Mouse (Mus musculus): Measurements from ENCODE around the gene Ptgis. TPM values are rescaled to one million over a fixed set of nuclear protein-coding genes. Genes with fewer than 3 reads are reported as not detected.
A peak's percentile ranks its signal among the peaks of the same experiment; 100 is the strongest.

Gene Ptgis
- polyA plus RNA-seq (2015; fragmentation: Nextera tagmentation; extraction: Ambion mirVana) = 17.7 and 18.7 TPM in 2 replicates

GRCm38 (mm10) chr2:167240008-167240964 is at the start of gene Ptgis:
TSS of gene Ptgis (minus strand) at chr2:167240604.
- 3% methylated on average over 44 of the region's 45 CpGs for WGBS
- Histone ChIP-seq H3K4me3 (replicated peaks; ENCODE audit: low read depth, low read length) (peak within 1 kb of the TSS; percentile 50), H3K27me3 (ENCODE audit: insufficient read depth, low read length) (peaks cover 7% of the 10 kb centered on the region; the same call in 1 of the 2 replicates), H3K27ac (peak within 1 kb of the TSS; percentile 11; the same call in 1 of the 2 replicates), H3K4me1 (replicated peaks; ENCODE audit: insufficient read depth, low read length) (no peaks in the 10 kb centered on the region), H3K9me3 (replicated peaks; ENCODE audit: low read length) (no peaks in the 10 kb centered on the region), H3K36me3 (ENCODE audit: insufficient read depth, low read length) (no peaks in the 10 kb centered on the region), H3K4me2 (ENCODE audit: low read length) (peak within 1 kb of the TSS; percentile 76), H3K9ac (ENCODE audit: low read depth, low read length) (peak within 1 kb of the TSS; percentile 65)
- TF ChIP-seq CTCF (IDR thresholded peaks at IDR 0.05; ENCODE audit: low read depth) = no peak
- ATAC-seq (replicated peaks; ENCODE audit: low FRiP score, low read depth) (peak; percentile 65; the same call in 1 of the 2 replicates), DNase-seq (ENCODE audit: low spot score) (peak; percentile 80)

GRCm38 (mm10) chr2:167281461-167281860 is 41.1 kb upstream of the Ptgis start:
- Histone ChIP-seq H3K4me2 (ENCODE audit: low read length) (no peak overlapping the region), H3K36me3 (ENCODE audit: insufficient read depth, low read length) (no peaks in the 10 kb centered on the region), H3K9me3 (replicated peaks; ENCODE audit: low read length) (no peaks in the 10 kb centered on the region), H3K27me3 (ENCODE audit: insufficient read depth, low read length) (no peaks in the 10 kb centered on the region), H3K4me1 (replicated peaks; ENCODE audit: insufficient read depth, low read length) (no peaks in the 10 kb centered on the region), H3K4me3 (replicated peaks; ENCODE audit: low read depth, low read length) (no peak overlapping the region), H3K27ac (no peak overlapping the region), H3K9ac (ENCODE audit: low read depth, low read length) (no peak overlapping the region)
- no peak for TF ChIP-seq CTCF (IDR thresholded peaks at IDR 0.05; ENCODE audit: low read depth)
- ATAC-seq (replicated peaks; ENCODE audit: low FRiP score, low read depth) (no peak), DNase-seq (ENCODE audit: low spot score) (no peak)
- WGBS = 91% methylated on average over 13 of the region's 13 CpGs

GRCm38 (mm10) chr2:167280986-167281310 is 40.5 kb upstream of the Ptgis start:
- ATAC-seq (replicated peaks; ENCODE audit: low FRiP score, low read depth) = peak; percentile 57; the same call in 1 of the 2 replicates
- Histone ChIP-seq H3K27ac (no peak overlapping the region), H3K36me3 (ENCODE audit: insufficient read depth, low read length) (no peaks in the 10 kb centered on the region), H3K9ac (ENCODE audit: low read depth, low read length) (no peak overlapping the region), H3K4me3 (replicated peaks; ENCODE audit: low read depth, low read length) (no peak overlapping the region), H3K4me1 (replicated peaks; ENCODE audit: insufficient read depth, low read length) (no peaks in the 10 kb centered on the region), H3K27me3 (ENCODE audit: insufficient read depth, low read length) (no peaks in the 10 kb centered on the region), H3K9me3 (replicated peaks; ENCODE audit: low read length) (no peaks in the 10 kb centered on the region), H3K4me2 (ENCODE audit: low read length) (no peak overlapping the region)
- TF ChIP-seq CTCF (IDR thresholded peaks at IDR 0.05; ENCODE audit: low read depth) = no peak
- WGBS = 89% methylated on average over 4 of the region's 4 CpGs
- no peak for DNase-seq (ENCODE audit: low spot score)

GRCm38 (mm10) chr2:167280090-167280985 is 39.9 kb upstream of the Ptgis start:
- Histone ChIP-seq H3K9ac (ENCODE audit: low read depth, low read length) (no peak overlapping the region), H3K27ac (no peak overlapping the region), H3K36me3 (ENCODE audit: insufficient read depth, low read length) (no peaks in the 10 kb centered on the region), H3K9me3 (replicated peaks; ENCODE audit: low read length) (no peaks in the 10 kb centered on the region), H3K4me3 (replicated peaks; ENCODE audit: low read depth, low read length) (no peak overlapping the region), H3K27me3 (ENCODE audit: insufficient read depth, low read length) (no peaks in the 10 kb centered on the region), H3K4me1 (replicated peaks; ENCODE audit: insufficient read depth, low read length) (no peaks in the 10 kb centered on the region), H3K4me2 (ENCODE audit: low read length) (no peak overlapping the region)
- ATAC-seq (replicated peaks; ENCODE audit: low FRiP score, low read depth) (peak; percentile 74; the same call in 1 of the 2 replicates), DNase-seq (ENCODE audit: low spot score) (peak; percentile 83)
- TF ChIP-seq CTCF (IDR thresholded peaks at IDR 0.05; ENCODE audit: low read depth) = peak; percentile 100
- WGBS = 44% methylated on average over 26 of the region's 26 CpGs

- DNase-seq (ENCODE audit: low spot score) (peak; percentile 79), ATAC-seq (replicated peaks; ENCODE audit: low FRiP score, low read depth) (peak; percentile 62)
- no peak overlapping the region for H3K4me2 ChIP-seq (ENCODE audit: low read length)
- H3K27ac ChIP-seq = no peak overlapping the region
- TF ChIP-seq CTCF (IDR thresholded peaks at IDR 0.05; ENCODE audit: low read depth) = peak; percentile 94
- H3K4me3 ChIP-seq (replicated peaks; ENCODE audit: low read depth, low read length) = no peak overlapping the region
- no peak overlapping the region for H3K9ac ChIP-seq (ENCODE audit: low read depth, low read length)
- no peaks in the 10 kb centered on the region for H3K36me3 ChIP-seq (ENCODE audit: insufficient read depth, low read length)
- no peaks in the 10 kb centered on the region for H3K4me1 ChIP-seq (replicated peaks; ENCODE audit: insufficient read depth, low read length)
- 58% methylated on average over 17 of the region's 17 CpGs for WGBS
- no peaks in the 10 kb centered on the region for H3K27me3 ChIP-seq (ENCODE audit: insufficient read depth, low read length)
- no peaks in the 10 kb centered on the region for H3K9me3 ChIP-seq (replicated peaks; ENCODE audit: low read length)
These were observed 38.5 kb upstream of the Ptgis start for GRCm38 (mm10) chr2:167278751-167279526.
